Mouse (Mus musculus): ENCODE measurements around the gene BC035947. TPM values are rescaled to one million over a fixed set of nuclear protein-coding genes. Genes with fewer than 3 reads are reported as not detected.
A peak's percentile ranks its signal among the peaks of the same experiment; 100 is the strongest.

Gene BC035947
- polyA plus RNA-seq, 1 experiment from 2014 or later, result not detected

- WGBS (ENCODE audit: insufficient replicate concordance), result 67% methylated on average over 7 of the region's 7 CpGs
- no peak overlapping the region for H3K4me3 ChIP-seq (ENCODE audit: low read depth, low read length)
- H3K36me3 ChIP-seq (replicated peaks; ENCODE audit: insufficient read depth, low read length), result no peaks in the 10 kb centered on the region
- no peaks in the 10 kb centered on the region for H3K27me3 ChIP-seq (ENCODE audit: insufficient read depth, low read length)
- no peaks in the 10 kb centered on the region for H3K9me3 ChIP-seq (ENCODE audit: low read length)
- H3K27ac ChIP-seq (ENCODE audit: low read depth), result no peak overlapping the region
- no peak overlapping the region for H3K4me2 ChIP-seq (ENCODE audit: low read depth, low read length)
- H3K9ac ChIP-seq (replicated peaks), result no peak overlapping the region
- DNase-seq (no peak), ATAC-seq (no peak)
- H3K4me1 ChIP-seq (ENCODE audit: insufficient read depth), result no peaks in the 10 kb centered on the region
- TF ChIP-seq CTCF (IDR thresholded peaks at IDR 0.05; ENCODE audit: low read depth) (no peak), EP300 (IDR thresholded peaks at IDR 0.05; ENCODE audit: low read depth) (no peak)
Measured at GRCm38 (mm10) chr1:78530500-78531215, 18.7 kb upstream of the BC035947 start.

DNA sequence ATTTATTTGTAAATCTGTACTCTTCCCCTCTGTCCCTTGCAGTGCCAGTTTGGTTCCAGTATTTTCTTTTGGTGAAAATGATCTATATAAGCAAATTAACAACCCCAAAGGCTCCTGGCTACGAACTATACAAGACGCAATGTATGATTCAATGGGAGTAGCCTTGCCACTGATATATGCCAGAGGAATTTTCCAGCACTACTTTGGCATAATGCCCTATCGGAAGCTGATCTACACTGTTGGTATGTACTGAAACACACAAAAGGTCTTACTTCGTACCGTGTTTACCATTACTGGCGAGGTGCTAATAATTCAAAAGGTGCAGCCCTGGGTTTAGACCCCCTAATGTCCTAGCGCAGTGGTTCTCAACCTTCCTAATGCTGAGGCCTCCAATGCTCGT is 17.1 kb upstream of the BC035947 start:
- ATAC-seq (no peak), DNase-seq (no peak)
- Histone ChIP-seq H3K4me1 (ENCODE audit: insufficient read depth) (no peaks in the 10 kb centered on the region), H3K36me3 (replicated peaks; ENCODE audit: insufficient read depth, low read length) (no peaks in the 10 kb centered on the region), H3K9ac (replicated peaks) (no peak overlapping the region), H3K27me3 (ENCODE audit: insufficient read depth, low read length) (no peaks in the 10 kb centered on the region), H3K27ac (ENCODE audit: low read depth) (no peak overlapping the region), H3K4me2 (ENCODE audit: low read depth, low read length) (no peak overlapping the region), H3K9me3 (ENCODE audit: low read length) (no peaks in the 10 kb centered on the region), H3K4me3 (ENCODE audit: low read depth, low read length) (no peak overlapping the region)
- WGBS (ENCODE audit: insufficient replicate concordance), result 77% methylated on average over 8 of the region's 8 CpGs
- no peak for TF ChIP-seq EP300 (IDR thresholded peaks at IDR 0.05; ENCODE audit: low read depth)
- no peak for TF ChIP-seq CTCF (IDR thresholded peaks at IDR 0.05; ENCODE audit: low read depth)

GRCm38 (mm10) chr1:78528356-78528755 is 16.4 kb upstream of the BC035947 start:
- no peaks in the 10 kb centered on the region for H3K9me3 ChIP-seq (ENCODE audit: low read length)
- TF ChIP-seq CTCF (IDR thresholded peaks at IDR 0.05; ENCODE audit: low read depth), result no peak
- TF ChIP-seq EP300 (IDR thresholded peaks at IDR 0.05; ENCODE audit: low read depth), result no peak
- H3K27me3 ChIP-seq (ENCODE audit: insufficient read depth, low read length), result no peaks in the 10 kb centered on the region
- WGBS (ENCODE audit: insufficient replicate concordance), result 79% methylated on average over 3 of the region's 3 CpGs
- no peak overlapping the region for H3K4me3 ChIP-seq (ENCODE audit: low read depth, low read length)
- ATAC-seq (no peak), DNase-seq (no peak)
- H3K4me2 ChIP-seq (ENCODE audit: low read depth, low read length), result no peak overlapping the region
- no peak overlapping the region for H3K9ac ChIP-seq (replicated peaks)
- no peaks in the 10 kb centered on the region for H3K4me1 ChIP-seq (ENCODE audit: insufficient read depth)
- no peak overlapping the region for H3K27ac ChIP-seq (ENCODE audit: low read depth)
- H3K36me3 ChIP-seq (replicated peaks; ENCODE audit: insufficient read depth, low read length), result no peaks in the 10 kb centered on the region

- 48% methylated on average over 23 of the region's 23 CpGs for WGBS (ENCODE audit: insufficient replicate concordance)
- TF ChIP-seq CTCF (IDR thresholded peaks at IDR 0.05; ENCODE audit: low read depth) (peak; percentile 89), EP300 (IDR thresholded peaks at IDR 0.05; ENCODE audit: low read depth) (no peak)
- no peak overlapping the region for H3K9ac ChIP-seq (replicated peaks)
- H3K4me1 ChIP-seq (ENCODE audit: insufficient read depth), result no peaks in the 10 kb centered on the region
- no peak overlapping the region for H3K4me3 ChIP-seq (ENCODE audit: low read depth, low read length)
- H3K36me3 ChIP-seq (replicated peaks; ENCODE audit: insufficient read depth, low read length), result no peaks in the 10 kb centered on the region
- H3K9me3 ChIP-seq (ENCODE audit: low read length), result 0 out of 2 replicates have a peak, but pooled peaks cover 3% of the 10 kb centered on the region
- no peak overlapping the region for H3K4me2 ChIP-seq (ENCODE audit: low read depth, low read length)
- no peak overlapping the region for H3K27ac ChIP-seq (ENCODE audit: low read depth)
- ATAC-seq (no peak), DNase-seq (peak; percentile 65)
- H3K27me3 ChIP-seq (ENCODE audit: insufficient read depth, low read length), result no peaks in the 10 kb centered on the region
Measured at GRCm38 (mm10) chr1:78525189-78525886, 13.4 kb upstream of the BC035947 start.

DNA sequence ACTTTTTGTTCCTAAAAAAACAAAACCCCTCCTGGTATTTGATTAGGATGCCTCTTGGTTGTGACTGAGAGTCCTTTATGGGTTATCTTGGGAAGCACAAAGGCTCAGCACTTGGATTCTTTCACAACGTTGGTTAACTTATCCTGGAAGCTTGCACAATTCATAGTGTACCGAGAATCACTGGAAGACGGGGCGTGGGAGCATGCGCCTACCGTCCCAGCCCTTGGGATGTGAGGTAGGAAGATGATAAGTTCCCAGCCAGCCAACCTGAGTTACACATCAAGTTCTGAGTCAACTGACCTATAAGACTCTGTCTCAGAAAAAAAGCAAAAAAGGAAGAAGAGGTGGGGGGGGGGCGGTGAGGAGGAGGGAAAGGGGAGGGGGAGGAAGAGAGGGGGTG is 6.9 kb upstream of the BC035947 start:
- Histone ChIP-seq H3K9me3 (ENCODE audit: low read length) (0 out of 2 replicates have a peak, but pooled peaks cover 3% of the 10 kb centered on the region), H3K27ac (ENCODE audit: low read depth) (no peak overlapping the region), H3K4me3 (ENCODE audit: low read depth, low read length) (no peak overlapping the region), H3K36me3 (replicated peaks; ENCODE audit: insufficient read depth, low read length) (no peaks in the 10 kb centered on the region), H3K9ac (replicated peaks) (no peak overlapping the region), H3K4me1 (ENCODE audit: insufficient read depth) (no peaks in the 10 kb centered on the region), H3K27me3 (ENCODE audit: insufficient read depth, low read length) (no peaks in the 10 kb centered on the region), H3K4me2 (ENCODE audit: low read depth, low read length) (no peak overlapping the region)
- WGBS (ENCODE audit: insufficient replicate concordance), result 78% methylated on average over 7 of the region's 7 CpGs
- DNase-seq (no peak), ATAC-seq (no peak)
- TF ChIP-seq CTCF (IDR thresholded peaks at IDR 0.05; ENCODE audit: low read depth) (no peak), EP300 (IDR thresholded peaks at IDR 0.05; ENCODE audit: low read depth) (no peak)

DNA sequence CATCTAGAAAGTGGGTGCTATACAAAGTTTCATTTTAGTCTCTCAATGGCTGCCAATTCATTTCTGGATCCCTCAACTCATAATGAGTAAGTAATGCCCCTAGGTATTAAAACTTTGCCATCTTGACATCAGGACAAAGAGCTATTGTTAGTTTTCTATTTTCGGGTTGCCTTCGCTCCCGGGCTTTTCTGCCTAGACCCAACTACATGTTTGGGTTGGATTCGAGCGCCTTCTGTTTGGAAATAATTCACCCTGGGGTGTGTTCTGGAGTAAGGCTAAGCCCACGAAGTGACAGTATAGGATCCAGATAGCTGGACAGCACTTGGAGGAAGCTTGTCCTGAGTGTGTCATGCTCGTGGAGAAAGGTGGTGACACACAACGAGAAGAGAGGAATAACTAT is 798 bp upstream of the BC035947 start:
- H3K9ac ChIP-seq (replicated peaks), result no peak overlapping the region
- no peak overlapping the region for H3K27ac ChIP-seq (ENCODE audit: low read depth)
- TF ChIP-seq CTCF (IDR thresholded peaks at IDR 0.05; ENCODE audit: low read depth) (no peak), EP300 (IDR thresholded peaks at IDR 0.05; ENCODE audit: low read depth) (no peak)
- peaks cover 8% of the 10 kb centered on the region for H3K27me3 ChIP-seq (ENCODE audit: insufficient read depth, low read length)
- WGBS (ENCODE audit: insufficient replicate concordance), result 75% methylated on average over 8 of the region's 8 CpGs
- H3K36me3 ChIP-seq (replicated peaks; ENCODE audit: insufficient read depth, low read length), result no peaks in the 10 kb centered on the region
- no peak overlapping the region for H3K4me2 ChIP-seq (ENCODE audit: low read depth, low read length)
- H3K4me3 ChIP-seq (ENCODE audit: low read depth, low read length), result no peak overlapping the region
- no peaks in the 10 kb centered on the region for H3K9me3 ChIP-seq (ENCODE audit: low read length)
- DNase-seq, result no peak
- no peak for ATAC-seq
- H3K4me1 ChIP-seq (ENCODE audit: insufficient read depth), result no peaks in the 10 kb centered on the region
